Mouse (Mus musculus): Measurements from ENCODE around the gene Lrrc74b. TPM values are rescaled to one million over a fixed set of nuclear protein-coding genes. Genes with fewer than 3 reads are reported as not detected.
"Not testable (repeated sequence)": the region's sequence is repeated elsewhere in the genome, so short reads cannot be mapped to it uniquely, and the experiment has no call there.

Gene Lrrc74b
- polyA plus RNA-seq, 2 experiments: 0.23 to 0.29 TPM

DNA sequence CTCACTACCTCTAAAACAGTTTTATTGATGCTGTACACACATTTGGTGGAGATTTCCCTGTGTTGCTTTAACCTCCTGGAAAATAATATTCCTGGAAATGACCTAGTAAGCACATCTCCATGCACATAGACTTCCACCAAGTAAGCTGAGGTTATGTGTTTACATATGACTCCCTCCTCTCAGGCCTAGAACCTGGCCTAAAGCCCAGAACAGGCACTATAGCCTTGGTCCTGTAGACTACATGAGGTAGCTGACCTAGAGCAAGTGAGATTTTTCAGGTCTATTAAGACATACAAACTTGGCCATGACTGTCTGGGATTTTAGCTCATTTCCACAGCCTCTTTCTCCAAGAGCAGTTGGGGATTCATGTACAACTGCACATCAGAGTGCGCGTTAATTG, 50.9 kb downstream of the Lrrc74b start:
- H3K4me1 ChIP-seq (ENCODE audit: control insufficient read depth, insufficient read depth, low read length): peaks cover 10% of the 10 kb centered on the region
- TF ChIP-seq POLR2A (IDR thresholded peaks at IDR 0.05; ENCODE audit: borderline replicate concordance, extremely low read depth, insufficient read depth, insufficient read length): no peak
- no peak for ATAC-seq (ENCODE audit: low FRiP score, low read depth)
- peak overlapping the region; percentile 59 for H3K4me2 ChIP-seq (replicated peaks; ENCODE audit: low read depth, low read length, severe bottlenecking)
- H3K4me3 ChIP-seq (replicated peaks; ENCODE audit: low read length): no peak overlapping the region
- H3K9me3 ChIP-seq (ENCODE audit: control insufficient read depth, low read length): no peaks in the 10 kb centered on the region
- no peaks in the 10 kb centered on the region for H3K27me3 ChIP-seq (ENCODE audit: control insufficient read depth, insufficient read depth, low read length)
- no peak overlapping the region for H3K27ac ChIP-seq (replicated peaks; ENCODE audit: low read depth, low read length)
- no peak overlapping the region for H3K9ac ChIP-seq (ENCODE audit: low read depth, low read length, severe bottlenecking)
- 98% methylated on average over 2 of the region's 2 CpGs for WGBS
- DNase-seq (ENCODE audit: low spot score): no peak
- H3K36me3 ChIP-seq (ENCODE audit: control insufficient read depth, insufficient read depth, low read length): peaks cover 35% of the 10 kb centered on the region

GRCm38 (mm10) chr16:17509240-17509597, 51.8 kb downstream of the Lrrc74b start:
- H3K9ac ChIP-seq (ENCODE audit: low read depth, low read length, severe bottlenecking): peak overlapping the region; percentile 86
- H3K36me3 ChIP-seq (ENCODE audit: control insufficient read depth, insufficient read depth, low read length): peaks cover 32% of the 10 kb centered on the region
- DNase-seq (ENCODE audit: low spot score): no peak
- H3K4me1 ChIP-seq (ENCODE audit: control insufficient read depth, insufficient read depth, low read length): peaks cover 10% of the 10 kb centered on the region
- H3K27ac ChIP-seq (replicated peaks; ENCODE audit: low read depth, low read length): 0 out of 2 replicates have a peak overlapping the region, but pooled peaks have one; percentile 90
- ATAC-seq (ENCODE audit: low FRiP score, low read depth): no peak
- H3K4me3 ChIP-seq (replicated peaks; ENCODE audit: low read length): peak overlapping the region; percentile 76
- no peaks in the 10 kb centered on the region for H3K27me3 ChIP-seq (ENCODE audit: control insufficient read depth, insufficient read depth, low read length)
- H3K9me3 ChIP-seq (ENCODE audit: control insufficient read depth, low read length): no peaks in the 10 kb centered on the region
- 14% methylated on average over 9 of the region's 9 CpGs for WGBS
- H3K4me2 ChIP-seq (replicated peaks; ENCODE audit: low read depth, low read length, severe bottlenecking): peak overlapping the region; percentile 59
- no peak for TF ChIP-seq POLR2A (IDR thresholded peaks at IDR 0.05; ENCODE audit: borderline replicate concordance, extremely low read depth, insufficient read depth, insufficient read length)

- peak; percentile 54; the same call in 1 of the 2 replicates for TF ChIP-seq POLR2A (IDR thresholded peaks at IDR 0.05; ENCODE audit: borderline replicate concordance, extremely low read depth, insufficient read depth, insufficient read length)
- peaks cover 10% of the 10 kb centered on the region for H3K4me1 ChIP-seq (ENCODE audit: control insufficient read depth, insufficient read depth, low read length)
- peak; percentile 93 for DNase-seq (ENCODE audit: low spot score)
- WGBS: under 1% methylated on average over 47 of the region's 50 CpGs
- H3K27ac ChIP-seq (replicated peaks; ENCODE audit: low read depth, low read length): peak within 1 kb of the TSS; percentile 90
- H3K36me3 ChIP-seq (ENCODE audit: control insufficient read depth, insufficient read depth, low read length): peaks cover 27% of the 10 kb centered on the region
- H3K4me2 ChIP-seq (replicated peaks; ENCODE audit: low read depth, low read length, severe bottlenecking): peak within 1 kb of the TSS; percentile 59
- no peaks in the 10 kb centered on the region for H3K9me3 ChIP-seq (ENCODE audit: control insufficient read depth, low read length)
- ATAC-seq (ENCODE audit: low FRiP score, low read depth): peak; percentile 96
- peak within 1 kb of the TSS; percentile 86 for H3K9ac ChIP-seq (ENCODE audit: low read depth, low read length, severe bottlenecking)
- no peaks in the 10 kb centered on the region for H3K27me3 ChIP-seq (ENCODE audit: control insufficient read depth, insufficient read depth, low read length)
- peak within 1 kb of the TSS; percentile 76 for H3K4me3 ChIP-seq (replicated peaks; ENCODE audit: low read length)
These were observed 52.4 kb downstream of the Lrrc74b start, which contains the start of gene Lztr1 for GRCm38 (mm10) chr16:17508546-17509239. TSS of gene Lztr1 (plus strand) at chr16:17508688.

- peak overlapping the region; percentile 86 for H3K9ac ChIP-seq (ENCODE audit: low read depth, low read length, severe bottlenecking)
- peaks cover 20% of the 10 kb centered on the region for H3K36me3 ChIP-seq (ENCODE audit: control insufficient read depth, insufficient read depth, low read length)
- peak overlapping the region; percentile 76 for H3K4me3 ChIP-seq (replicated peaks; ENCODE audit: low read length)
- peak overlapping the region; percentile 90 for H3K27ac ChIP-seq (replicated peaks; ENCODE audit: low read depth, low read length)
- peaks cover 10% of the 10 kb centered on the region for H3K4me1 ChIP-seq (ENCODE audit: control insufficient read depth, insufficient read depth, low read length)
- ATAC-seq (ENCODE audit: low FRiP score, low read depth); H3K9me3 ChIP-seq (ENCODE audit: control insufficient read depth, low read length); H3K27me3 ChIP-seq (ENCODE audit: control insufficient read depth, insufficient read depth, low read length); DNase-seq (ENCODE audit: low spot score): not testable (repeated sequence)
- 31% methylated on average over 3 of the region's 3 CpGs for WGBS
- H3K4me2 ChIP-seq (replicated peaks; ENCODE audit: low read depth, low read length, severe bottlenecking): peak overlapping the region; percentile 59
These were observed 53.0 kb downstream of the Lrrc74b start for GRCm38 (mm10) chr16:17508031-17508430.

GRCm38 (mm10) chr16:17507018-17507552, 54.0 kb downstream of the Lrrc74b start:
- no peak overlapping the region for H3K4me2 ChIP-seq (replicated peaks; ENCODE audit: low read depth, low read length, severe bottlenecking)
- no peak for TF ChIP-seq POLR2A (IDR thresholded peaks at IDR 0.05; ENCODE audit: borderline replicate concordance, extremely low read depth, insufficient read depth, insufficient read length)
- WGBS: 74% methylated on average over 5 of the region's 5 CpGs

More at GRCm38 (mm10) chr16:17507018-17507552, 54.0 kb downstream of the Lrrc74b start:
- Histone ChIP-seq H3K27ac (replicated peaks; ENCODE audit: low read depth, low read length) (no peak overlapping the region), H3K9ac (ENCODE audit: low read depth, low read length, severe bottlenecking) (no peak overlapping the region), H3K4me3 (replicated peaks; ENCODE audit: low read length) (no peak overlapping the region), H3K4me1 (ENCODE audit: control insufficient read depth, insufficient read depth, low read length) (peaks cover 10% of the 10 kb centered on the region), H3K27me3 (ENCODE audit: control insufficient read depth, insufficient read depth, low read length) (no peaks in the 10 kb centered on the region), H3K9me3 (ENCODE audit: control insufficient read depth, low read length) (no peaks in the 10 kb centered on the region), H3K36me3 (ENCODE audit: control insufficient read depth, insufficient read depth, low read length) (peaks cover 11% of the 10 kb centered on the region)
- ATAC-seq (ENCODE audit: low FRiP score, low read depth) (no peak), DNase-seq (ENCODE audit: low spot score) (no peak)
